Mouse (Mus musculus) naive thymus-derived CD4-positive, alpha-beta T cell, adult 2 months (primary cell): ENCODE measurements around the gene Bahd1.
A peak's percentile ranks its signal among the peaks of the same experiment; 100 is the strongest.

ENCODE experiments used
- DNase-seq: peaks from one replicate; pipeline ENCODE4 v3.0.0-alpha.2; 2011; ENCODE audit warnings: low read depth

Bahd1 gene

DNA sequence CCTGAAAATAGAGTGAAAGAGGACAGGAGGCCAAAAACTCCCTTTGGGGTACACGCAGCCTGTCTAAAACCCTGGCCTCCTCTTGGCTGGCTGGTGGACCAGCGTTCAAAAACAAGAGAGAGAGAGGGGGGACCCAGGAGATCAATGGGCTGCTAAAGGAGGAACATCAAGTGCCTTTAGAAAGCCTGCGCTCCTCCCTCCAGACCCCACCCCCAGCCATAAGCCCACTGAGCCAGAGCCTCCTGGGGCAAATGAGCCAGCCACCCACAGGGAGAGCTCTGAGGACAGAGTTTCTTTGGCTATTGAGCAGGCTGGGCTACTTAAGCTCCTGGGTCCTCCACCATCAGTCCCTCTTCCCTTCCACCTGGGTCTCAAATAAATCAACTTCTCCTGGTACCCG, 1.4 kb upstream of the Bahd1 start:
- DNase-seq, result peak; percentile 17

- DNase-seq, result peak; percentile 22
Observed at GRCm38 (mm10) chr2:118899306-118899705, 871 bp upstream of the Bahd1 start.

DNA sequence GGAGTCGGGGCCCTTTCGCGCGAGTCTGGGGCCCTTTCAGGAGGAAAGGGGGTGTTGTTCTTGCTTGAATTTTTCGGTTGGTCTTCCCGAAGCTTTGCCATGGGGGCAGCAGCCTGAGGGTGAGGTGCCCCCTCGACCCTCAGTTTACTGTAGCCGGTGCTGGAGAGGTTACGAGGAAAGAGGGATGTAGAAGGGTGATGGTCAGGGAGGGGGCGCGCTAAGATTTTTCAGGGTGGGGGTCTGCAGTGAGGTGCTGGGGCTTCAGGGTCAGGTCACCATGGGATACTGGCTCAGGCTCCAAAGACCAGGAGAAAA, 606 bp downstream of the Bahd1 start:
- no peak for DNase-seq

- peak; percentile 90 for DNase-seq
Observed at GRCm38 (mm10) chr2:118901175-118902031, 1.2 kb downstream of the Bahd1 start.

DNA sequence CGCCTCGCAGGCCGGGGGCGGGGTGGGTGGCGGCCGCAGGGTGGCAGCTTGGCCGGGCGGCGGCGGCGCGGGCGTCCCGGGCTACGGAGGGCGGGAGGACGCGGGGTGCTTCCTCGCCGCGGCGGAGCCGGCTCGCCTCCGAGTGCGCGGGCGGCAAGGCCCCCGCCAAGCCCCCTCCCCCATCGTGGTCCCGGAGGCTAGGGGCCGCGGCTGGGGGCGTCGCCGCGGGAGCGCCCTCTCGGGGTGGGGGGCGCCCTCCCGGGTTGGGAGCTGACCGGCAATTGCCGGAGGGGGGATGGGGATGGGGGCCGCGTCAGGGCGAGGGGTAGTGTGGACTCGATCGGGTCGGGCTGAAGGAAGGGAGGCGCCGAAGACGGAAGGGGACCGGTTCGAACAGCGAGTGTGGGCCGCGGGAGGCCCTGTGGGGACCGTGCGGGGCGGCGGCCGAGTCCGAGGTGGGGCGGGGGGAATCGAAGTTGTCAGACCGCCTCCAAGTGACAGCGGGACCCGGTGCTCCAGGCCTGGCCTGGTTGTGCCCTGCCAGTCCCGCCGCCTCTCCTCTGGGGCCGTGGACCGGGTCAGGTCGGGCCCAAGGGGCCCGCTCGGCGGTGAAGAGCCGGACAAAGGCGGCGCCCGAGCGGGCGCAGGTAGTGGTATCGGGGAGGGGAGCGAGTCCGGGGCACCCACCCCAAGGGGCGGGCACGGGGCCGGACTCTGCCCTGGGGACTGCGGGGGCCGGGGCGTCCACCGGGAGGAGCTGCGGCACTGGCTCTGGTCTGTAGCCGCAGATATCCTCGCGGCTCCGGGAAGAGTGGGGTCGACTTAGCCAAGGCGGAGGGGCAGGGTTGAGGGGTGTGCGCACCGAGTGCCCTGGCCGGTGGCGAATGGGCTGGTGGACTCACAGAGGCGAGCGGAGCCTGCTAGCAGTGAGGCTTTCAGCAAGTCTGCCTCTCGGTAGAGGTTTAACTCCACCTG, 2.2 kb downstream of the Bahd1 start:
- peak; percentile 42 for DNase-seq

GRCm38 (mm10) chr2:118903333-118903741, 3.2 kb downstream of the Bahd1 start:
- peak; percentile 23 for DNase-seq

- DNase-seq, result peak; percentile 26
Observed at GRCm38 (mm10) chr2:118905433-118906117, 5.4 kb downstream of the Bahd1 start.

DNA sequence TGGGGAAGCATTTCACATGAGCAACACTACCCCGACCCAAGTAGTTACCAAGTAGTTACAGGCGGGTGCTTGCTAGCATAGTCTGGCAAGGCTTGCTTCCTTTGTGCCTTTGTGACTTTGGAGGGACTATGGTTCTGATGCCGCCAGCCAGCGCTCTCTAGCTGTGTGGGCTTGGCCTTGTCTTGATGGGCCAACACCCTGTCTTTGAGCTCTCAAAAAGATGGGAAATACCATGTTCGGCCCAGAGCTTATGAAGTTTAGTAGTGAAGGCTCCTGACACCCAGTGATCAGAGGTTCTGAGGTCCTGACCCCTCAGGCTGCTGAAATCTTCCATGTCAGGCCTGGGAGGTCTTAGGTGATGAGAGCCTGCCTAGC, 5.9 kb downstream of the Bahd1 start:
- peak; percentile 15 for DNase-seq

DNA sequence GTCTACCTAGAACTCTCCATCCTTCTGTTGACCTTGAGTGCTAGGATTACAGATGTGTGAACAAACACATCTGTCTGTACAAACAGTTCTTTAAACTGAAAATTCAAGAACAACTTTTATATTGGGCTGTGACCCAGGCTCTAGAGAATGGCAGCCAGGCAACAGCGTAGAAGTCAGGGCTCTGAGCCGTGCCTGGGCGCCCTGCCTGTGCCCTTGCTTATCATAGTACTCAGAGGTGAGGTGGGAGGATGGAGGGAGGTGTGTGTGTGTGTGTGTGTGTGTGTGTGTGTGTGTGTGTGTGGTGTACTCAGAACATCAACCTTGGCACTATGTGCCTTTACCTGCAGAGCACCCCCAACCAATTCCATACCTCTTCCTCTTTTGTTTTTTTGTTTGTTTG, 7.6 kb downstream of the Bahd1 start:
- no peak for DNase-seq

- no peak for DNase-seq
Observed at GRCm38 (mm10) chr2:118909151-118909550, 9.0 kb downstream of the Bahd1 start.

GRCm38 (mm10) chr2:118910605-118911278, 10.6 kb downstream of the Bahd1 start:
- peak; percentile 18 for DNase-seq

DNA sequence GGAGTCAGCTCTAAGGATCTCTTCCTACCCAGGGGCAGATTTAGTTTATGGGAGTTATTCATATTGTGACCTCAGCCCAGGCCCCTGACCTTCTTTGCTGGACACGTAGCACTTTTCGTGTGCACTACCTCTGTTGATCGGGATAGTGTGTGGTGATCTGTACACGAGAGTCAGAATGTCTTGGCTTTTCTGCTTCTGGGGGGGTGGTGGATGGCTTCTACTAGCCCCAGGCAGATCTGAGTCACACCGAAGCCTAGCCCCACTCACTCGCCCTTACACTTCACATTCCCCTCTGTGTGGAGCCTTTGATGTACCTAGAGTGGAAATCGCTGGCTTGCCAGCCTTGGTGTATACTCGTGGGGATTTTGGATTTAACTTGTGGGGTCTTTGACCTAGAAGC, 12.5 kb downstream of the Bahd1 start:
- DNase-seq, result no peak

DNA sequence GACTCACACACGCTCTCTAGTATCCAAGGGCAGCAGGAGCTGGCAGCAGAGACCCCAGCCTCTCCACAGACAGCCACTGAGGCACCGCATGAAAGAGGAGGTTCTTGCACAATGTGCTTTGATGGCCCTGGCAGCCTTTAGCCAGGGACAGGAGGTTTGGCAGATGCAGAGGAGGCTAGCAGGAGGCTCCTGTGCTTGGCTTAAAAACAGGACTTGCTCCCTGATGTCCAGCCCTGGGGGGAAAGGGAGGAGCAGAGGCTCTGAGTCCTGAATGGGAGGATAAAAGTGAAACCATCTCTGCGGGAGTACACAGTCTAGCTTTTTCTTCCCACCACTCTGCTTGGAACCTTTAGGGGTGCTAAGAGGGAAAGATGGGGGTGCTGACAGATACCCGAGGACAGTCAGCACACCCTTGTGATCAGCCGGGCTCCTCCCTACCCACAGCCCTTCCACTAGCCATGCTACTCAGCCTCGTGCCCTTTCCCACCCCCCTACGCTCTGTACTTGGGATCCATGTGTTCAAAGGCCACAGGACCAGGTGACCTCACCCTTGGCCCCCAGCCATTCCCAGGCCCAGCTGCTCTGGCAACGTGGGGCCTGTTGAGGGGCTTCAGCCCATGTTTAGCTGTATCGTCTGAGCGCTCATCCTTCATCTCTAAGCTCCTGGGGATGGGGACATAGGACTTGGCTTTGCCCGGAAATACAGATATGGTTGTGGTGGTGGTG, 13.5 kb downstream of the Bahd1 start:
- no peak for DNase-seq

DNA sequence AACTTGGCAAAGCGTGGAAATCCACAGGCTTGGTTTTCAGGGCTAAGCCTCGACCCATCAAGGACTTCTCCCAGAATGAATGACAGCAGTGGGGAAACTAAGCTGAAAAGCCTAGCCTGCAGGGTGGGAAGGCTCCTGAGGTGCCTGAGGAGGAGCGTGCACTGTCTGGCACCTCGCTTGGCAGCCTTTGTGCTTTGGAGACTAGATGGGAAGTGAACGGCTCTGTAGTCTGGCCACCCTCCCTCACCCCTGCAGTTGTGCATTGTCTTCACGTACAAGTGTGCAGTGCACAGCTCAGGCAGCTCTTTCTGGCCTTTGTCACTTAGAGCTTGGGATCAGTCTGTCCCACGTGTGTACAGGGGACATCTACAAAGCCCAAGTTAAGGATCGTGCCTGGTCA, 14.5 kb downstream of the Bahd1 start:
- DNase-seq, result no peak

DNA sequence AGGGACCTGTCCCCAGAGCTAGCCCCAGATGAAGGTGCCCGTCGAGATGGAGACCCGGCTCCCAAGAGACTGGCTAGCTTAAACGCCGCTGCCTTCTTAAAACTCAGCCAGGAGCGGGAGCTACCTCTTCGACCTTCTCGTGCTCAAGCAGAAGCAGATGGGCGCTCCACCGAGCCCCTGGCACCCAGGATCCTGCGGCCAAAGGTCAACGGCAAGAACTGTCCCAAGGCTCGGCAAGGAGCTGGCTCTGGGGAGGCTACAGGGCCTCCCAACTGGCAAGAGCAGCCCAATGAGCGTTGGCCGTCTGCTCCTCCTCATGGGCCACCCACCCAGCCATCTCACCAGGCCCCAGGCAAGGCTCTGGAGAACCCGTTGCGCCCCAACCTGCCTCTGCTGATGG, 16.3 kb downstream of the Bahd1 start:
- DNase-seq, result no peak

DNA sequence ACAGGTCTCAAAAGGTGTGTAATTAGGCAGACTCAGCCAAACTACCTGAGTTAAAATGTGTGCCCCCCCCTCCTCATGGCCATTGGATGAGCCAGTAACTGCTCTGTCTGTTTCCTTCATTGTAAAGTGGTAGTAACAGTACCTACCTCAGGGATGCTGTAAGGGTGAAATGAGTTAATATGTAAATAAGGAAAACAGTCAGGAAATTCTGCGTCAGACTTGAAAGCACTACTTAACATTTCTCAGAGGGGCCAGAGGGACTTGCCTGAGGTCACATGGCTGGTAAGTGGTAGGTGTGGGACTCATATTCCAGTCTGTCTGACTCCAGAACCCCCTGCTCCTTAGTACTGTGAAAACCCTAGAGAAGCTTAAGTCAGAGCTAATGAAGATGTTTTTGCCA, 18.4 kb downstream of the Bahd1 start:
- no peak for DNase-seq

- DNase-seq, result no peak
Observed at GRCm38 (mm10) chr2:118920428-118920827, 20.3 kb downstream of the Bahd1 start.

GRCm38 (mm10) chr2:118925952-118926351, 25.8 kb downstream of the Bahd1 start:
- DNase-seq, result peak; percentile 13

DNA sequence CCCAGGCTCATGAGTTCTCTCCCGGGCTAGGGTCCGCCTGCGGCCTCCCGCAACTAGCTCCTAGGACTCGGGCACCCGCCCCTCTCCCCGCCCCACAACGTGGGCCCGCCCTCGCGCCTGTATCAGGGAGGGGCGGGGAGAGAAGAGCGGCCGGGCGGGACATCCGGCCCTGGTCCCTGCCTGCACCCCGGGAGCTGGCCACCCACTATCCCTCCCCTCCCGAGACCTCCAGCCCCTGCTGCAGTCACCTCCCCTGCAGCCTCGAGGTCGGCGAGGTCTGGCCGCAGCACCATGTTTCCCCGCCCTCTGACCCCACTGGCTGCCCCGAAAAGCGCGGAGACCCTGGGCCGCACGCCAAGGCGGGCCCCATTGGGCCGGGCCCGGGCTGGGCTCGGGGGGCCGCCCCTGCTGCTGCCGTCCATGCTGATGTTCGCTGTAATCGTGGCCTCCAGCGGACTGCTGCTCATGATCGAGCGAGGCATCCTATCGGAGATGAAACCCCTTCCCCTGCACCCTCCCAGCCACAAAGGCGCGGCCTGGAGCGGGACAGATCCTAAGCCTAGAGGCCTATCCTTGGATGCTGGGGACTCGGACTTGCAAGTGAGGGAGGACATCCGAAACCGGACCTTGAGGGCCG, 26.3 kb downstream of the Bahd1 start, which contains the start of gene Chst14:
Chst14 (plus strand) TSS at position 136 of the 637 bp plus-strand sequence.
- peak; percentile 66 for DNase-seq

DNA sequence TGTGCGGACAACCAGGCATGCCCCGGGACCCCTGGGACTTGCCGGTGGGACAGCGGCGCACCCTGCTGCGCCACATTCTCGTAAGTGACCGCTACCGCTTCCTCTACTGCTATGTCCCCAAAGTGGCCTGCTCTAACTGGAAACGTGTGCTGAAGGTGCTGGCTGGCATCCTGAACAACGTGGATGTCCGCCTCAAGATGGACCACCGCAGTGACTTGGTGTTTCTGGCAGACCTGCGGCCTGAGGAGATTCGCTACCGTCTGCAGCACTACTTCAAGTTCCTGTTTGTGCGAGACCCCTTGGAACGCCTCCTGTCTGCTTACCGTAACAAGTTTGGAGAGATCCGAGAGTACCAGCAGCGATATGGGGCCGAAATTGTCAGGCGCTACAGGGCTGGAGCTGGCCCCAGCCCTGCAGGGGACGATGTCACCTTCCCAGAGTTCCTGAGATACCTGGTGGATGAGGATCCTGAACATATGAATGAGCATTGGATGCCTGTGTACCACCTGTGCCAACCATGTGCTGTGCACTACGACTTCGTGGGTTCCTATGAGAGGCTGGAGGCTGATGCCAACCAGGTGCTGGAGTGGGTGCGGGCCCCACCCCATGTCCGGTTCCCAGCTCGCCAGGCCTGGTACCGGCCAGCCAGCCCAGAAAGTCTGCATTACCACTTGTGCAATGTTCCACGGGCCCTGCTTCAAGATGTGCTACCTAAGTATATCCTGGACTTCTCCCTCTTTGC, 27.0 kb downstream of the Bahd1 start:
- DNase-seq, result no peak
